Mouse (Mus musculus) lung, embryonic 16.5 days (tissue): ENCODE results near the gene Clasp2. TPM values are rescaled to one million over a fixed set of nuclear protein-coding genes. Genes with fewer than 3 reads are reported as not detected.

ENCODE experiments used
- ATAC-seq: fragments of 200-750 bp; cut with Nextera tagmentation; 2 replicates; pipeline ENCODE4 v1.8.0; 2017; ENCODE audit warnings: low read depth, mild to moderate bottlenecking, moderate library complexity
- H3K27ac ChIP-seq: fragments of 300-500 bp; sonication (generic); 2 replicates; pipeline ENCODE4 v1.5.1; 2014; ENCODE audit warnings: mild to moderate bottlenecking, control low read depth, low read length
- H3K27me3 ChIP-seq: fragments of 300-500 bp; sonication (generic); 2 replicates; pipeline ENCODE4 v1.6.1; 2014; ENCODE audit warnings: low read depth, low read length, mixed read lengths; ENCODE audit not compliant: control insufficient read depth, insufficient read depth
- H3K36me3 ChIP-seq: fragments of 300-500 bp; sonication (generic); 2 replicates; pipeline ENCODE4 v1.6.1; 2014; ENCODE audit warnings: low read length; ENCODE audit not compliant: control insufficient read depth, insufficient read depth
- H3K4me1 ChIP-seq: fragments of 300-500 bp; sonication (generic); replicated peaks from 2 replicates; pipeline ENCODE4 v1.6.1; 2014; ENCODE audit warnings: low read length, mixed read lengths; ENCODE audit not compliant: control insufficient read depth, insufficient read depth
- H3K4me2 ChIP-seq: fragments of 300-500 bp; sonication (generic); 2 replicates; pipeline ENCODE4 v1.6.1; 2014; ENCODE audit warnings: low read depth, low read length, control low read depth
- H3K4me3 ChIP-seq: fragments of 300-500 bp; sonication (generic); 2 replicates; pipeline ENCODE4 v1.5.1; 2014; ENCODE audit warnings: mild to moderate bottlenecking, low read length, control low read depth
- H3K9ac ChIP-seq: fragments of 300-500 bp; sonication (generic); 2 replicates; pipeline ENCODE4 v1.6.1; 2014; ENCODE audit warnings: low read length, control low read depth
- H3K9me3 ChIP-seq: fragments of 300-500 bp; sonication (generic); 2 replicates; pipeline ENCODE4 v1.6.1; 2016; ENCODE audit warnings: low read length; ENCODE audit not compliant: control insufficient read depth
- WGBS: fragments of 180-500 bp; shearing (Covaris S2); extraction: QIAGEN DNeasy Blood & Tissue Kit; methylation state at CpG from one replicate; pipeline ENCODE4 v1.1.7; 2014; 5-methylcytosine and 5-hydroxymethylcytosine counted together
- polyA plus RNA-seq: library from polyadenylated mRNA; unstranded; fragments of >200 nt; fragmentation: Nextera tagmentation; extraction: Ambion mirVana; gene quantifications from 2 replicates; pipeline ENCODE4 v1.2.1, GENCODE M21; 2015

Gene Clasp2
- polyA plus RNA-seq, 1 experiment from 2014 or later, result 24.4 TPM

- H3K9ac ChIP-seq, result no peak overlapping the region
- no peak overlapping the region for H3K4me2 ChIP-seq
- H3K9me3 ChIP-seq, result no peaks in the 10 kb centered on the region
- H3K4me1 ChIP-seq, result peaks cover 6% of the 10 kb centered on the region; the same call in 1 of the 2 replicates
- no peaks in the 10 kb centered on the region for H3K36me3 ChIP-seq
- ATAC-seq, result no peak
- WGBS, result 78% methylated on average over 4 of the region's 4 CpGs
- no peak overlapping the region for H3K4me3 ChIP-seq
- no peaks in the 10 kb centered on the region for H3K27me3 ChIP-seq
- no peak overlapping the region for H3K27ac ChIP-seq
Observed at GRCm38 (mm10) chr9:113928591-113928990, 187.3 kb downstream of the Clasp2 start.

DNA sequence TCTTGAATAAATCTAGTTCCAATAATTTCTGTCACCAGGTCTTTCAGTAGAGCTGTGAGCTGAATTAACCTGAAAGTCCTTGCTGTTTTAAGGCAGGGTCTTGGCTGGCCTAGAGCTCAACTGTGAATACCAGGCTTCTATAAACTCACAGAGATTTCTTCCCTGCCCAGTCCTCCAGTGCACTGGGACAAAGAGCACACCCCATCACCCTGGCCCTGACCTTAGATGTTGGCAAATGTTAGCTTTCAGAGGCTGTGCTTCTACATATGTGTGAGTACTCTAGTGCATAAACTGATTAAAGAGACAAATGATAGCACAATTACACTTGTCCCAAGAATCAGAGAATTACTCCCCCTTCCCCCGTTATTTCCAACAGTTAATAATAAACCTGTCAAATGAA, 188.4 kb downstream of the Clasp2 start:
- no peaks in the 10 kb centered on the region for H3K9me3 ChIP-seq
- H3K27ac ChIP-seq, result no peak overlapping the region
- no peaks in the 10 kb centered on the region for H3K36me3 ChIP-seq
- peaks cover 6% of the 10 kb centered on the region; the same call in 1 of the 2 replicates for H3K4me1 ChIP-seq
- WGBS, result 70% methylated on average over 1 of the region's 1 CpGs
- no peak overlapping the region for H3K9ac ChIP-seq
- H3K4me2 ChIP-seq, result no peak overlapping the region
- no peaks in the 10 kb centered on the region for H3K27me3 ChIP-seq
- no peak overlapping the region for H3K4me3 ChIP-seq
- ATAC-seq, result no peak

GRCm38 (mm10) chr9:113930534-113931374, 189.5 kb downstream of the Clasp2 start, which contains the start of gene Ubp1:
TSS of gene Ubp1 (plus strand) at chr9:113930934.
- peak; percentile 98 for ATAC-seq
- Histone ChIP-seq H3K9ac (peak within 1 kb of the TSS; percentile 97), H3K4me1 (peaks cover 10% of the 10 kb centered on the region; the same call in 1 of the 2 replicates), H3K36me3 (no peaks in the 10 kb centered on the region), H3K4me2 (peak within 1 kb of the TSS; percentile 82), H3K27me3 (no peaks in the 10 kb centered on the region), H3K9me3 (no peaks in the 10 kb centered on the region), H3K4me3 (peak within 1 kb of the TSS; percentile 92), H3K27ac (peak within 1 kb of the TSS; percentile 95)
- under 1% methylated on average over 48 of the region's 86 CpGs for WGBS

- peaks cover 10% of the 10 kb centered on the region; the same call in 1 of the 2 replicates for H3K4me1 ChIP-seq
- ATAC-seq, result peak; percentile 26
Observed at GRCm38 (mm10) chr9:113931375-113932099, 190.3 kb downstream of the Clasp2 start.

DNA sequence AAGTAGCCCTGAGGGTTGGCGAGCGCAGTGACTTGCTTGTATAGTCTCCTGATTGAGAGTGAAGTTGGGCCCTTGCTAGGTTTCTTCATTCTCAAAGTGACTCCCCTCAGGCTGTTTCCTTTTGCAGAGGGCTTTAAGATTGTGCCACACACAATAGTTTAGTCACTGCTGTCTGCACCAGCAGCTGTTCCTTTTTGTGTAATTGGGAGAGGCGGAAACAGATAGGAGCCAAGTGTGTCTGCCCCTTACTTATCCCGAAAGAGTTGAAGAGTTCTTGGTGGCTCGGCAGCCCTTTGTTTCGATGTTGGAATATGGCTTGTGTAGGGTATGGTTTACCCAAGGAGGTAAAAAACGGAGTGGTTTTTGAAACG, 190.8 kb downstream of the Clasp2 start:
- Histone ChIP-seq H3K36me3 (no peaks in the 10 kb centered on the region), H3K27me3 (no peaks in the 10 kb centered on the region), H3K27ac (peak overlapping the region; percentile 89), H3K9ac (peak overlapping the region; percentile 97), H3K4me1 (peaks cover 10% of the 10 kb centered on the region; the same call in 1 of the 2 replicates), H3K9me3 (no peaks in the 10 kb centered on the region), H3K4me3 (peak overlapping the region; percentile 92), H3K4me2 (peak overlapping the region; percentile 66)
- 2% methylated on average over 8 of the region's 8 CpGs for whole genome bisulfite sequencing
- no peak for ATAC-seq

More at GRCm38 (mm10) chr9:113931375-113932099, 190.3 kb downstream of the Clasp2 start:
- Histone ChIP-seq H3K9me3 (no peaks in the 10 kb centered on the region), H3K4me2 (peak overlapping the region; percentile 66), H3K9ac (peak overlapping the region; percentile 97), H3K4me3 (peak overlapping the region; percentile 92), H3K27me3 (no peaks in the 10 kb centered on the region), H3K27ac (peak overlapping the region; percentile 89), H3K36me3 (no peaks in the 10 kb centered on the region)
- under 1% methylated on average over 57 of the region's 91 CpGs for WGBS

DNA sequence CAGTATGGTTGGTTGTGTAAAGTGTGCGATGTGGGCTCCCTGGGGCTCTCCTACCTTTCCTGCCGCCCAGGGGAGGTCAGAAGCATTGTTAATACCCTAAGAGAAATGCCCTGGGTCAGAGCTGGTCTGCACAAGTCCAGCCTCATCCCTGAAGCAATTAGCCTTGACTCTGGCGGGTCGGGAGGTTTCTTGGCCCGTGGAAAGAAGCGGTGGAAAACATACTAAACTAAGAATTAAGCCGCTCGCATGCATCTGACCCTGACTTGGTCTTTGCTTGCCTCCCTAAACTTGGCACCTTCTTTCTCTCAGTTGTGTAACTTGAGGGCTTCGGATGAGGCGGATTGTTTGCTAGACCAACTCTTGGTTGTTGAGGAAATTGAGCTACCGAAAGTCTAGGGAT, 191.2 kb downstream of the Clasp2 start:
- Histone ChIP-seq H3K4me2 (peak overlapping the region; percentile 66), H3K4me3 (peak overlapping the region; percentile 92), H3K27me3 (no peaks in the 10 kb centered on the region), H3K27ac (peak overlapping the region; percentile 89), H3K36me3 (no peaks in the 10 kb centered on the region), H3K9ac (peak overlapping the region; percentile 97), H3K9me3 (no peaks in the 10 kb centered on the region), H3K4me1 (peaks cover 10% of the 10 kb centered on the region; the same call in 1 of the 2 replicates)
- ATAC-seq, result no peak
- WGBS, result 12% methylated on average over 11 of the region's 11 CpGs

DNA sequence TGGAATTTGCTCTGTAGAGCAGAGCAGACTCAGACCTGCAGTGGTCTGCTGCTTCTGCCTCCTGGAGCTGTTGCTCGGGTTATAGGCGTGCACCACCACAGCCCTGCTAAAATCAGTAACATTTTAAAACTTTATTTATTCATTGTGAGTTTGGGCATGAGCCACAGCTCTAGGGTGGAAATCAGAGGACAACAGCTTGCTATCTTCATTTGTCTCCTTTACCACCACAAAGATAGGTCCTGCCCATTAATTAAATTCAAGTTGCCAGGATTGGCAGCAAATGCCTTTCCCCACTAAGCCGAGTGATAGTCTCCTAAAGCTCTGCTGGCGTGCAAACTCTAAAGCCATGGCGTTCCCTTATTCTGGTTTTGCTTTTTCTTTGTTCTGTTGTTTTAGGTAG, 194.4 kb downstream of the Clasp2 start:
- WGBS, result 84% methylated on average over 5 of the region's 5 CpGs
- Histone ChIP-seq H3K9ac (no peak overlapping the region), H3K4me2 (no peak overlapping the region), H3K27me3 (no peaks in the 10 kb centered on the region), H3K4me3 (no peak overlapping the region), H3K4me1 (peaks cover 12% of the 10 kb centered on the region), H3K27ac (no peak overlapping the region), H3K9me3 (no peaks in the 10 kb centered on the region), H3K36me3 (no peaks in the 10 kb centered on the region)
- no peak for ATAC-seq

DNA sequence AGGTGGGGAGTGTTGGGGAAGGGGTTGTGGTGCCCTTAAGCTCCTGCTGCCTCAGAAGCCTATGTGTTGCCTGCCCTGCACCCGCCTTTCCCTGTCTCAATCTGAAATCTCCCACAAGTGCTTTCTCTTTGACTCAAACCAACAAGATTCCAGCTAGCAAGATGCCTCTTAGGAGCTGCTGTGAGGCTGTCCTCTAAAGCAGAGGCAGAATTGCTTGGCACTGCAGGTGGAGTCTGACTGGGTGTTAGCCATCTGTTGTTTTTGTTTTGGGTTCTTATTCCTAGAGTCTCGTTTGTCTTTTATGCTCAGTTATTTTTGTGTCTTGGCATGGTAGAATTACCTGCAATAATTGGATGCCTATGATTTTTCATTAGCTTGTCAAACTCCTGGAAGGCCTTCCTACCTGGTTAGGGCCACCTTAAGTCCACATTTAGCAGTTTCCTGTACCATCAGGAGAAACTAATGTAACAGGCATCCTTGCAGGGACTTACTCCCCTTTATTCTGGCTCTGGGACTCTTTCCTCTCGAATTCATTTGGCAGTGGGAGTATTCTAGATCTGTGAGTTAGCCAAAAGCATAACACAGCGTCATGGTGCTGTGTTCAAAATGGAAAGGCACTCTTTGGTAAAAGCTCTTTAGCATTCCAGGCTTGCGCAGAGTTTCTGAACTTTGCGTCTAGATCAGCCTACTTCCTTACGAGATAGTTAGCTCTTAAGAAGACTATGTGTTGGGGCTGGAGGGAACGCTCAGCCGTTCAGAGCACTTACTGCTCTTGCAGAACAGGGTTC, 198.0 kb downstream of the Clasp2 start:
- H3K4me1 ChIP-seq, result peaks cover 7% of the 10 kb centered on the region; the same call in 1 of the 2 replicates
- no peak for ATAC-seq
- no peak overlapping the region for H3K4me2 ChIP-seq
- H3K9ac ChIP-seq, result 0 out of 2 replicates have a peak overlapping the region, but pooled peaks have one; percentile 7
- no peak overlapping the region for H3K27ac ChIP-seq
- H3K9me3 ChIP-seq, result no peaks in the 10 kb centered on the region
- no peak overlapping the region for H3K4me3 ChIP-seq
- 81% methylated on average over 9 of the region's 9 CpGs for WGBS
- no peaks in the 10 kb centered on the region for H3K27me3 ChIP-seq
- no peaks in the 10 kb centered on the region for H3K36me3 ChIP-seq
